Mouse (Mus musculus) liver, embryonic 14.5 days (tissue): ENCODE results near the gene Itpa.

Experiments used
- CTCF ChIP-seq: IDR thresholded peaks from 2 replicates; pipeline ENCODE4 v1.5.1; 2016; ENCODE audit warnings: antibody characterized with exemption, low read depth, control low read depth
- EP300 ChIP-seq: IDR thresholded peaks from 2 replicates; pipeline ENCODE4 v1.6.1; 2016; ENCODE audit warnings: antibody characterized with exemption, low read depth

DNA sequence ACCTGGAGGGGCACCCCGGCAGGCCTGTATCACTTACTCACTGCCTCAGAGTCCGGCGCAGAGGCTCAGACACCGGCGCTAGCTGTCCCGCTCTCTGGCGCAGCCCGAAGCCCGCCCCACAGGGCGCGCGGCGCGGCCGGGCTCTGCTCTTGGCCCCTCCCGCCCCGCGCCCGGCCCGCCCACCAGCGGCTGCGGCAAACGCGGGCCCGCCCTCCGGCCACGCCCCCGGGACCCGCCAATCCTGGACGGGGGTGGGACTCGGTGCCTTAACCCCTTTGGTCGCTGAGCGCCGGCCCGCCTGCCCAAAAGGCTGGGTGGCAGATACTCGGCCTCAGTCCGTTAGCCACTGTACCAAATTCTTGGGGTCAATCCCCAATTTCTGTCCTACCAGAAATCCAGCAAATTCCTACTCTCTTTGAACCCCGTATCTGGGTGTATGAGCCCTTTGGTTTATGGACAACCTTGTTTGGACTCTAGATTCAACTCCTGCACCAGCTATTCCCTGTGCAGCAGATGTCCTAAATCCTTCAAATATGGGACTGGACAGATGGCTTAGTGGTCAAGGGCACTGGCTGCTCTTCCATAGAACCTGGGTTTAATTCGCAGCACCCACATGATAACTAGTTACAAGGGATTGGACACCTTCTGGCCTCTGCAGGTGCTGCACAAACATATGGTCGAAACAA is 24.6 kb upstream of the Itpa start, which contains the start of gene Lzts3:
- TF ChIP-seq CTCF (no peak), EP300 (no peak)
